Mouse (Mus musculus) embryo, embryonic 10 days (tissue): ENCODE data around the gene Eva1a.

ENCODE experiments used
- DNase-seq: peaks from one replicate; pipeline ENCODE4 v3.0.0-alpha.2; 2015; ENCODE audit warnings: low spot score

Gene Eva1a

DNA sequence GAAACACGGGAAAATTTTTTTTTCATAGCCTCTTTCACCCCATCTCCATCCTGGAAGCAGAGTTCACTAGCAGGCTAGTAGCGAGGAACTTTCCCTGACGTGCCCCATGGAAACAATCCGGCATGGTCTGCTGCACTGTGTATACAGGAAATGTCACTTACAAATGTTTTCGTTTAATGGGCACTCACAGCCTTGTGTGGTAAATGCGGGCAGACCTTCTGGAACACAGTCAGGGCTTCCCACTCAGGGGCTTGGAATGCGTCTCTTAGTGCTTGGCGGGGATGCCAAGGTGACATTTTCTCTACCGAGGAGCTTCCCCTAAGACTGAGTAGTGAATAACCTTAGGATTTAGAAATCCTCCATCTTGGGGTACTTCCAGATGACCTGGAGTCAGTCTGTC, 87.0 kb downstream of the Eva1a start:
- DNase-seq, result no peak

DNA sequence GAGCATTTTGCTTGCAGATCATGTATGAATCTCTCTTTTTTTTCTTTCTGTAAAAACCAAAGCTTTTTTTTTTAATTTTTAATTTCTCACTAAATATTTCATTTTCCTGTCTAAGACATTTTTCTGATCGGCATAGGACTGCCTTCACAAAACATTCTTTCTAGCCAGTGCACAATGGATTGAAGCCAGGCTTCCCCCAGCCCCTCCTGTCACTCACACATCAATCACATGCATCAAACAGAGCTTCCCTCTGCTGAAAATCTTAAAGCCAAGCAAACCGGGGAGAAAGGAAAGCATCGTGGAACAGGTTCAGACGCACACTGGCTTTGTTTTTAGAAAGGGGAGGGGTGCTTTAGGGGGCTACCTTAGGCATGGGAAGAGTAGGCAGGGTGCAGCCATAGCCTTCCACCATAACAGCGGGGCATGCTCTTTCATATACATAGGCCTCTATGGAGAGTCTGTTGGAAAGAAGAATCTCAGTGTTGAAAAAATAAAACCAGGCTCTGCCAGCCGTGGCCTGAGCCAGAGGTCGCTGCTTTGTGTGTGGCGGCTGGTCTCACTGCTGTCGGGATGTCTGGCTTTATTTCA, 88.9 kb downstream of the Eva1a start:
- DNase-seq, result no peak

DNA sequence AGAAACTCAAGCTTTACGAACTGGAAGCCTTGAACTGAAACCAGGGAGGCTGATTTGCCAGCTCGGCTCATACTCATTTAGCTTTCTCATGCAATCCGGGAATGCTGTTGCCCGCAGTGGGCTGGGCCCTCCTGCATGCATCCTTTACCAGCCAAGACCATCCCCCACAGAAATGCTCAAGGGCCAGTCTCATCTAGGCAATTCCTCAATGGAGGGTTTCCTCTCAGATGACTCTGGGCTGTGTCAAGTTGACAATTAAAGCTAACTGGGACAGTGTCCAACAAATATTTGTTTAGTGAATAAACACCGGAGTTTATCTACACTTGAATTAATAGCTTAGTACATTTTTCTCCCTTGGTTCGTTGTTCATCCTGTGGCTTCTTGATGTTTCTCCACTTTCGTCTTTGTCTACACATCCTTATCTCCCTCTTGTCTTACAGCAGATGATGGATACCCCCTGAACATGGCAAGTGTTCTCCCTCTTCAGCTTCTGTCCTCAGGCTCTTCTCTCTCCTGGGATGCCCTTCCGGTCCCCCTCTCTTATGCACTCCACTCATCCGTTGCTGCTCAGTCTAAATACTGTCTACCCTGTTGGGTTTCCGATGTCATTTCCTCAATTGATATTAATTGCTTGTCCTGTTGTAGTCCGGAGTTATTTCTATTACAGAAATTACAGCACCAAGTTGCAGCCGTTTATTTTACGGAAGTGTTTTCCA, 92.2 kb downstream of the Eva1a start:
- DNase-seq, result no peak

DNA sequence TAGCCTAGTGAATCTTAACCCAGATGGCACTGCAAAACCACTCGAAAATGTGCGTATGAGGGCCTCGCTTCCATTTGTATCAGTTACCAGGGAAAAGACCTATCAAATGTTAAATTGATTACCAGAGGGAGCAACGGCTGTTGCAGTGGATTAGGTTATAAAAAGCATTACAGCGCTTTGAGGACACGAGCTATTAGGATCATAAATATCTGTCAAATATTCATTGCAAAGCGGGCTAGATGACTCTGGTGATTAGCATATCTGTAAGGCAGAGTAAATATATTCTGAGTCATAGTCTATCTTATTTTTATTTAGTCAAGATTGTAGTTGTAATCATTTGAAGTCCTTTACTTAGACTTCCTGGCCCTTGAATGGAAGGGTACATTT, 92.7 kb downstream of the Eva1a start:
- no peak for DNase-seq

DNA sequence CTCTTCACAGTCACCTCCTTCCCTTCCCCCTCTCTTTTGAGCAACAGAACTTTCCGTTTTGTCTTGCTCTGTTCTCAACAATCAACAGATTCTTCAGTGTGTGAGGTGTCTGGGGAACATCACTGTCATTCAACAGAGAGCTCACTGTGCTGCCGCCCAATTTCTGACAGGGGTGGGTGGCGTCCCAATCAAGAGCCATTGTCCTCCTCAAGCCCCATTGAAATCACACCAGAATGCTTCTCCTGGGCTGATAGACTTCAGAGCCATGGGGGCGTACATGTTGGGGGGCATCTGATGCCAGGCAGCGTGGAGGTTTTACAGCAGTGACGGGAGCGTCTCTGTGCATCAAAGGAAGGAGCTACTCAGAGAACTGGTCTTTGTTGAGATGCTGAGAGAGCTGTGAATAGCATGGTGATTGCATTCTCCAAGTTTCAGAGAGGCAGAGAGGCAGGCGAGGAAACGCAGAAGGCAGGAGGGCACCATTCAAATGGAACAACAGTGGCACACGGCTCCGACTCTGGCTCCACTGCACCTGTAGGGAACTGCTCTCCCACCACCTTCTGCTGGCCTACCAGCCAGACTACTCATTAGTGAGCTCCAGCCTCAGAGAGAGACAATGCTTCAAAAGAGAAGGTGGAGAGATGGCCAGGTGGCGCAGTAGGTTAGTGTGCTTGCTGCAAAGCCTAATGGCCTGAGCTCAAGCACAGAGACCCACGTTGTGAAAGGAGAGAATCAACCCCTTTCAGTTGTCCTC, 95.3 kb downstream of the Eva1a start:
- no peak for DNase-seq
